Mouse (Mus musculus): ENCODE measurements around the gene Lrrc51.

Lrrc51 gene

GRCm38 (mm10) chr7:101896104-101897066, 37.3 kb downstream of the Lrrc51 start:
- in situ Hi-C loops (cut with MboI; ENCODE audit: unreplicated experiment in 2 of 2) = loop anchor here in 1 of 2 experiments (5.0 kb wide), 1 partner anchor 36 kb away; the partner anchor contains the start of genes Lrrc51 and Numa1

GRCm38 (mm10) chr7:101895695-101896094, 38.0 kb downstream of the Lrrc51 start:
- in situ Hi-C loops (cut with MboI; ENCODE audit: unreplicated experiment in 2 of 2) = loop anchor here in 1 of 2 experiments (5.0 kb wide), 1 partner anchor 37 kb away; the partner anchor contains the start of genes Lrrc51 and Numa1

GRCm38 (mm10) chr7:101888460-101888859, 45.2 kb downstream of the Lrrc51 start:
- in situ Hi-C loops (cut with MboI; ENCODE audit: unreplicated experiment in 2 of 2) = no loop called here

GRCm38 (mm10) chr7:101886274-101886673, 47.4 kb downstream of the Lrrc51 start:
- in situ Hi-C loops (cut with MboI; ENCODE audit: unreplicated experiment in 2 of 2) = no loop called here

- in situ Hi-C loops (cut with MboI; ENCODE audit: unreplicated experiment in 2 of 2) = no loop called here
Measured at GRCm38 (mm10) chr7:101884160-101884559, 49.5 kb downstream of the Lrrc51 start.

- in situ Hi-C loops (cut with MboI; ENCODE audit: unreplicated experiment in 2 of 2) = no loop called here
Measured at GRCm38 (mm10) chr7:101882413-101883154, 51.1 kb downstream of the Lrrc51 start.

- in situ Hi-C loops (cut with MboI; ENCODE audit: unreplicated experiment in 2 of 2) = no loop called here
Measured at GRCm38 (mm10) chr7:101880855-101881254, 52.8 kb downstream of the Lrrc51 start.

GRCm38 (mm10) chr7:101875978-101876377, 57.7 kb downstream of the Lrrc51 start:
- in situ Hi-C loops (cut with MboI; ENCODE audit: unreplicated experiment in 2 of 2) = no loop called here

GRCm38 (mm10) chr7:101871296-101871695, 62.4 kb downstream of the Lrrc51 start:
- in situ Hi-C loops (cut with MboI; ENCODE audit: unreplicated experiment in 2 of 2) = loop anchor here in 1 of 2 experiments (25.0 kb wide), 1 partner anchor 209 kb away; the partner anchor contains the start of gene Clpb

- in situ Hi-C loops (cut with MboI; ENCODE audit: unreplicated experiment in 2 of 2) = loop anchor here in 1 of 2 experiments (25.0 kb wide), 1 partner anchor 208 kb away; the partner anchor contains the start of gene Clpb
Measured at GRCm38 (mm10) chr7:101870629-101871028, 63.1 kb downstream of the Lrrc51 start, which contains the start of gene Folr1. Gene Folr1 (minus strand): TSS chr7:101870788.

- in situ Hi-C loops (cut with MboI; ENCODE audit: unreplicated experiment in 2 of 2) = loop anchor here in 1 of 2 experiments (25.0 kb wide), 1 partner anchor 207 kb away; the partner anchor contains the start of gene Clpb
Measured at GRCm38 (mm10) chr7:101869163-101869500, 64.6 kb downstream of the Lrrc51 start.

- in situ Hi-C loops (cut with MboI; ENCODE audit: unreplicated experiment in 2 of 2) = loop anchor here in 1 of 2 experiments (25.0 kb wide), 1 partner anchor 206 kb away; the partner anchor contains the start of gene Clpb
Measured at GRCm38 (mm10) chr7:101868241-101869162, 65.2 kb downstream of the Lrrc51 start.

GRCm38 (mm10) chr7:101867482-101867881, 66.2 kb downstream of the Lrrc51 start:
- in situ Hi-C loops (cut with MboI; ENCODE audit: unreplicated experiment in 2 of 2) = loop anchor here in 1 of 2 experiments (25.0 kb wide), 1 partner anchor 205 kb away; the partner anchor contains the start of gene Clpb

- in situ Hi-C loops (cut with MboI; ENCODE audit: unreplicated experiment in 2 of 2) = loop anchor here in 1 of 2 experiments (25.0 kb wide), 1 partner anchor 204 kb away; the partner anchor contains the start of gene Clpb
Measured at GRCm38 (mm10) chr7:101866491-101867265, 67.0 kb downstream of the Lrrc51 start.

- in situ Hi-C loops (cut with MboI; ENCODE audit: unreplicated experiment in 2 of 2) = loop anchor here in 1 of 2 experiments (25.0 kb wide), 1 partner anchor 201 kb away; the partner anchor contains the start of gene Clpb
Measured at GRCm38 (mm10) chr7:101863415-101863814, 70.3 kb downstream of the Lrrc51 start, which contains the start of gene Anapc15. Gene Anapc15 (plus strand): TSS chr7:101863715.
